Mouse (Mus musculus) spleen, adult 2 months (tissue): ENCODE measurements around the gene Slc6a2.

Experiments
- CTCF ChIP-seq: fragments of 200-500 bp; IDR thresholded peaks from 2 replicates; pipeline ENCODE4 v1.5.1; 2011; ENCODE audit warnings: mild to moderate bottlenecking, inconsistent platforms; ENCODE audit not compliant: insufficient read depth, insufficient read length, insufficient replicate concordance; ENCODE audit errors: extremely low read depth
- POLR2A ChIP-seq: fragments of 200-500 bp; IDR thresholded peaks from 2 replicates; pipeline ENCODE4 v1.6.1; 2011; ENCODE audit warnings: low read depth, low read length, inconsistent platforms

DNA sequence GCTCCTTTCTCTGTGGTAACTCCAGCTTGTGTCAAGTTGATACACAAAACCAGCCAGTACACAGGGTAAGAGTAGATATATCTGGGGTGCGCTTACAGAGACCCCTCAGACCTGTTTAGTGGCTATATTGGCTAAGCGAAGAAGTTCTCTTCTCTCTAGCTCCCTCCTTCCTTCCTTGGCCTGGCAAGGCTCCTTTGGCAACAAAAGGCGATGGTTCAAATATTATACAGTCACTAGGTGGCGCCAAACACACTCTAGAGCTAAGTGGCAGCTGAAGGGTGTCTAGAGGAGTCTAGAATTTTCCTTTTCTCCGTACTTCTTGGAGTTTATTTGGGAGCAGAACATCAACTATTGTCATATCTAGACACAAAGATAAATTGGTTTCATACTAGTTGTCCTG is 50.4 kb downstream of the Slc6a2 start:
- TF ChIP-seq POLR2A (no peak), CTCF (no peak)
